In the genomic region with DNA sequence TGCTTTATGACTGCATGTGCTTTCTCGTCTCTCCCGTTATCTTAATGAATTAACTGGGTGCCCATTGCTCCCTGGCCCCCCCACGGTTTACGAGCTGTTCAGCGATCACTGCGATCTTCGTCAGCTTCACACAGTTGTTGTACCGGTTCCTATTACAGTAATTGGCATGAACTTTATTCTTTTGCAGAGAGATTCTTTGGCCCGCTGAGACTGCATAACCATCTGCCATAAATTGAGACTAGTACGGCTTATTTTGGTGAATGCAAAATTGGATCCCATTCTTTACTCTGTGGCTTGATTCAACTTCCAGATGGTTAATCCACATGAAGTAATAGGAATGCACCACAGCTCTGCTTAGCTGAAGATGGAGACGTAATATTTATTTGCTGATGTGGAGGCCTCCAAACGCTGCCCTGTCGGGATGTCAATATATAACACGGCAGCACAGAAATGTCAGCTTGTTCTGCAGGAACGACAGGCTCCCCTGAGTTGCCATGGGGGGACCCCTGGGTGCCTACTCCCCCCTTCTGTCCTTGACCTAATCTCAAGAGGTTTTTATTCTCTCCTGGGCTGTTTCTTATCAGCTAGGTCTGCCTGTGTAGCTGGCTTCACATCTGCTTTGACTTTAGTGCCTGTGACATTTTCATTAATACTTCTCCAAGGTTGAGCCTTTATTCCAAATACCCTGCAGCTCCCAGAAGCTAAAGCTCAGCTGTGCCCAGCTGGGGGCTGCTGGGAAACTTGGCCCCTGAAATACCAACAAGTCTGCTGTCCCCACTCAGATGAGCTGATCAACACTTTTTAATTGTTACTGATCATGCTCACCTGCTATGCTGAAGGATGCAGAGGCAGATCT, we compare ENCODE assay signal across 9 mouse cellular contexts. TPM values are rescaled to one million over a fixed set of nuclear protein-coding genes. Genes with fewer than 3 reads are reported as not detected.
DNase-seq lines count a peak whose midpoint lies in the region; ATAC-seq lines count a peak whose summit lies in the region.
"Had no signal": no experiment of that assay in that cellular context is flagged by ENCODE, and none has a peak within 500 bp of the region (broad histone marks: within the 10 kb centered on the region; RNA-seq: fewer than 3 reads in every experiment).

No protein-coding gene starts in this region.

- H3K4me2 ChIP-seq in heart, embryonic 16.5 days (ENCODE audit: low read depth, low read length): peak overlapping the region; percentile 50
- peak overlapping the region; percentile 44 for H3K4me2 ChIP-seq in embryonic facial prominence, embryonic 15.5 days (replicated peaks)
- H3K4me2 ChIP-seq in intestine, embryonic 14.5 days (ENCODE audit: low read length): peak overlapping the region; percentile 45
- H3K4me2 ChIP-seq in midbrain, embryonic 13.5 days (replicated peaks): peak overlapping the region; percentile 57

- H3K9me3 ChIP-seq in heart, embryonic 16.5 days (replicated peaks; ENCODE audit: control insufficient read depth, low read length): no peaks in the 10 kb centered on the region
- no peaks in the 10 kb centered on the region for H3K9me3 ChIP-seq in embryonic facial prominence, embryonic 15.5 days (replicated peaks)
- H3K9me3 ChIP-seq in intestine, embryonic 14.5 days (ENCODE audit: control insufficient read depth, low read length): no peaks in the 10 kb centered on the region
- H3K9me3 ChIP-seq in midbrain, embryonic 13.5 days: no peaks in the 10 kb centered on the region

- no peak overlapping the region for H3K27ac ChIP-seq in heart, embryonic 16.5 days (ENCODE audit: low read length)
- peak overlapping the region; percentile 82 for H3K27ac ChIP-seq in embryonic facial prominence, embryonic 15.5 days (replicated peaks)
- no peak overlapping the region for H3K27ac ChIP-seq in intestine, embryonic 14.5 days (ENCODE audit: low read depth)
- peak overlapping the region; percentile 73 for H3K27ac ChIP-seq in midbrain, embryonic 13.5 days

- no peak overlapping the region for H3K9ac ChIP-seq in heart, embryonic 16.5 days (ENCODE audit: low read length)
- no peak overlapping the region for H3K9ac ChIP-seq in embryonic facial prominence, embryonic 15.5 days
- no peak overlapping the region for H3K9ac ChIP-seq in intestine, embryonic 14.5 days (ENCODE audit: low read length)
- H3K9ac ChIP-seq in midbrain, embryonic 13.5 days (replicated peaks): peak overlapping the region; percentile 21

- intact Hi-C loops in heart, postnatal 36 days (cut with DNase I): no loop called here
- intact Hi-C loops in gastrocnemius, postnatal 14 days (cut with DNase I; ENCODE audit: low total_unique reads): no loop called here
- intact Hi-C loops in left cerebral cortex, postnatal 4 days (cut with DNase I): no loop called here

- H3K4me1 ChIP-seq in heart, embryonic 16.5 days (ENCODE audit: control insufficient read depth, insufficient read depth, low read length): peaks cover 32% of the 10 kb centered on the region
- peaks cover 80% of the 10 kb centered on the region for H3K4me1 ChIP-seq in embryonic facial prominence, embryonic 15.5 days
- H3K4me1 ChIP-seq in intestine, embryonic 14.5 days (replicated peaks; ENCODE audit: control insufficient read depth, insufficient read depth, low read length): peaks cover 44% of the 10 kb centered on the region
- peaks cover 47% of the 10 kb centered on the region for H3K4me1 ChIP-seq in midbrain, embryonic 13.5 days (replicated peaks)

- no peak for ATAC-seq in heart, embryonic 16.5 days (replicated peaks; ENCODE audit: extremely low read depth, insufficient read depth, low FRiP score)
- ATAC-seq in embryonic facial prominence, embryonic 15.5 days (ENCODE audit: insufficient number of reproducible peaks, low FRiP score, low TSS enrichment, low read depth): peak; percentile 12; the same call in 1 of the 2 replicates
- peak; percentile 6; the same call in 1 of the 2 replicates for ATAC-seq in intestine, embryonic 14.5 days (replicated peaks; ENCODE audit: low FRiP score, low TSS enrichment, low read depth)
- peak; percentile 8; the same call in 1 of the 2 replicates for ATAC-seq in midbrain, embryonic 13.5 days

- DNase-seq in heart, postnatal 36 days: no peak
- DNase-seq in intestine, embryonic 14.5 days (ENCODE audit: low spot score): no peak
- no peak for DNase-seq in ovary, postnatal 10 days (ENCODE audit: low spot score)
- no peak for DNase-seq in gastrocnemius, postnatal 14 days
- DNase-seq in left cerebral cortex, postnatal 4 days: no peak

- peaks cover 5% of the 10 kb centered on the region; the same call in 1 of the 2 replicates for H3K27me3 ChIP-seq in heart, embryonic 16.5 days (ENCODE audit: control insufficient read depth, insufficient read depth, low read length)
- no peaks in the 10 kb centered on the region; the same call in 1 of the 2 replicates for H3K27me3 ChIP-seq in embryonic facial prominence, embryonic 15.5 days
- H3K27me3 ChIP-seq in intestine, embryonic 14.5 days (replicated peaks; ENCODE audit: control insufficient read depth, insufficient read depth, low read length): no peaks in the 10 kb centered on the region; the same call in 1 of the 2 replicates
- 0 out of 2 replicates have a peak, but pooled peaks cover 5% of the 10 kb centered on the region for H3K27me3 ChIP-seq in midbrain, embryonic 13.5 days

- 22% methylated on average over 15 of the region's 15 CpGs for WGBS in heart, embryonic 16.5 days
- 5% methylated on average over 15 of the region's 15 CpGs for WGBS in embryonic facial prominence, embryonic 15.5 days
- 6% methylated on average over 15 of the region's 15 CpGs for WGBS in intestine, embryonic 14.5 days
- 7% methylated on average over 15 of the region's 15 CpGs for WGBS in midbrain, embryonic 13.5 days

- peak overlapping the region; percentile 0; the same call in 1 of the 2 replicates for H3K4me3 ChIP-seq in heart, embryonic 16.5 days (ENCODE audit: low read length)
- H3K4me3 ChIP-seq in embryonic facial prominence, embryonic 15.5 days (replicated peaks): peak overlapping the region; percentile 11; the same call in 1 of the 2 replicates
- H3K4me3 ChIP-seq in intestine, embryonic 14.5 days (ENCODE audit: low read depth, low read length): peak overlapping the region; percentile 13; the same call in 1 of the 2 replicates
- H3K4me3 ChIP-seq in midbrain, embryonic 13.5 days (replicated peaks): peak overlapping the region; percentile 25

- H3K36me3 ChIP-seq in heart, embryonic 16.5 days (ENCODE audit: control insufficient read depth, insufficient read depth): no peaks in the 10 kb centered on the region
- H3K36me3 ChIP-seq in embryonic facial prominence, embryonic 15.5 days: 0 out of 2 replicates have a peak, but pooled peaks cover under 1% of the 10 kb centered on the region
- H3K36me3 ChIP-seq in intestine, embryonic 14.5 days (ENCODE audit: control insufficient read depth, insufficient read depth, low read length): no peaks in the 10 kb centered on the region
- peaks cover 4% of the 10 kb centered on the region; the same call in 1 of the 2 replicates for H3K36me3 ChIP-seq in midbrain, embryonic 13.5 days

RNA-seq across cellular contexts. Expression of a gene that starts 22.7 kb away (rescaled TPM):
- polyA plus RNA-seq in heart, embryonic 16.5 days (2015; fragmentation: Nextera tagmentation; extraction: Ambion mirVana): 5.4 and 6.3 TPM in 2 replicates
- 10 to 100 TPM; 15.2 to 20.2 TPM for total RNA-seq in heart, postnatal 36 days (2021)
- 34.1 and 39.3 TPM in 2 replicates for polyA plus RNA-seq in embryonic facial prominence, embryonic 15.5 days (2015; fragmentation: Nextera tagmentation; extraction: Ambion mirVana)
- polyA plus RNA-seq in intestine, embryonic 14.5 days (2014; fragmentation: Nextera tagmentation; extraction: Ambion mirVana): 10.9 and 11.7 TPM in 2 replicates
- 60.2 and 73.1 TPM in 2 replicates for polyA plus RNA-seq in midbrain, embryonic 13.5 days (2015; fragmentation: Nextera tagmentation; extraction: Ambion mirVana)
- total RNA-seq in gastrocnemius, postnatal 14 days (2021): 10 to 100 TPM; 33.8 to 58.1 TPM
- 100 to 1,000 TPM; 129 to 135 TPM for total RNA-seq in left cerebral cortex, postnatal 4 days (2021)
- total RNA-seq: MEL had no signal

Comparison
In these comparisons a context has a peak if more than half of its experiments do, and no peak if none do; other contexts are left out.
1. H3K27ac ChIP-seq: peak in embryonic facial prominence, embryonic 15.5 days (single experiment) and midbrain, embryonic 13.5 days (single experiment); none in heart, embryonic 16.5 days (single experiment) and intestine, embryonic 14.5 days (single experiment).
2. Peak in every context shown above with its lines, with median percentiles within 50 percentile points of each other: H3K4me2 ChIP-seq and H3K4me3 ChIP-seq.